Mouse (Mus musculus) intestine, embryonic 14.5 days (tissue): ENCODE data around the gene Tprn. TPM values are rescaled to one million over a fixed set of nuclear protein-coding genes. Genes with fewer than 3 reads are reported as not detected.

Experiments used
- ATAC-seq: fragments of 200-750 bp; cut with Nextera tagmentation; replicated peaks from 2 replicates; pipeline ENCODE4 v1.8.0; 2017; ENCODE audit warnings: low read depth, moderate number of reproducible peaks, moderate TSS enrichment, moderate library complexity; ENCODE audit not compliant: low FRiP score, low TSS enrichment
- DNase-seq: peaks from one replicate; pipeline ENCODE4 v3.0.0-alpha.2; 2018; ENCODE audit warnings: low spot score
- H3K27ac ChIP-seq: fragments of 300-500 bp; sonication (generic); 2 replicates; pipeline ENCODE4 v1.5.1; 2014; ENCODE audit warnings: low read depth, mild to moderate bottlenecking, control low read depth
- H3K27me3 ChIP-seq: fragments of 300-500 bp; sonication (generic); replicated peaks from 2 replicates; pipeline ENCODE4 v1.6.1; 2014; ENCODE audit warnings: low read length, control low read depth; ENCODE audit not compliant: control insufficient read depth, insufficient read depth
- H3K36me3 ChIP-seq: fragments of 300-500 bp; sonication (generic); 2 replicates; pipeline ENCODE4 v1.6.1; 2014; ENCODE audit warnings: low read length, control low read depth; ENCODE audit not compliant: control insufficient read depth, insufficient read depth
- H3K4me1 ChIP-seq: fragments of 300-500 bp; sonication (generic); replicated peaks from 2 replicates; pipeline ENCODE4 v1.6.1; 2014; ENCODE audit warnings: low read length, control low read depth, mixed read lengths; ENCODE audit not compliant: control insufficient read depth, insufficient read depth
- H3K4me2 ChIP-seq: fragments of 300-500 bp; sonication (generic); 2 replicates; pipeline ENCODE4 v1.6.1; 2014; ENCODE audit warnings: low read length
- H3K4me3 ChIP-seq: fragments of 300-500 bp; sonication (generic); 2 replicates; pipeline ENCODE4 v1.5.1; 2014; ENCODE audit warnings: low read depth, low read length, control low read depth, mixed read lengths
- H3K9ac ChIP-seq: fragments of 300-500 bp; sonication (generic); 2 replicates; pipeline ENCODE4 v1.6.1; 2014; ENCODE audit warnings: mild to moderate bottlenecking, low read length
- H3K9me3 ChIP-seq: fragments of 300-500 bp; sonication (generic); 2 replicates; pipeline ENCODE4 v1.6.1; 2016; ENCODE audit warnings: low read length, control low read depth; ENCODE audit not compliant: control insufficient read depth
- WGBS: fragments of 180-500 bp; shearing (Covaris S2); extraction: QIAGEN DNeasy Blood & Tissue Kit; methylation state at CpG from one replicate; pipeline ENCODE4 v1.1.7; 2014; 5-methylcytosine and 5-hydroxymethylcytosine counted together
- polyA plus RNA-seq: library from polyadenylated mRNA; unstranded; fragments of >200 nt; fragmentation: Nextera tagmentation; extraction: Ambion mirVana; gene quantifications from 2 replicates; pipeline ENCODE4 v1.2.1, GENCODE M21; 2014

The Tprn gene
- polyA plus RNA-seq, 1 experiment from 2014 or later: 7.8 TPM

DNA sequence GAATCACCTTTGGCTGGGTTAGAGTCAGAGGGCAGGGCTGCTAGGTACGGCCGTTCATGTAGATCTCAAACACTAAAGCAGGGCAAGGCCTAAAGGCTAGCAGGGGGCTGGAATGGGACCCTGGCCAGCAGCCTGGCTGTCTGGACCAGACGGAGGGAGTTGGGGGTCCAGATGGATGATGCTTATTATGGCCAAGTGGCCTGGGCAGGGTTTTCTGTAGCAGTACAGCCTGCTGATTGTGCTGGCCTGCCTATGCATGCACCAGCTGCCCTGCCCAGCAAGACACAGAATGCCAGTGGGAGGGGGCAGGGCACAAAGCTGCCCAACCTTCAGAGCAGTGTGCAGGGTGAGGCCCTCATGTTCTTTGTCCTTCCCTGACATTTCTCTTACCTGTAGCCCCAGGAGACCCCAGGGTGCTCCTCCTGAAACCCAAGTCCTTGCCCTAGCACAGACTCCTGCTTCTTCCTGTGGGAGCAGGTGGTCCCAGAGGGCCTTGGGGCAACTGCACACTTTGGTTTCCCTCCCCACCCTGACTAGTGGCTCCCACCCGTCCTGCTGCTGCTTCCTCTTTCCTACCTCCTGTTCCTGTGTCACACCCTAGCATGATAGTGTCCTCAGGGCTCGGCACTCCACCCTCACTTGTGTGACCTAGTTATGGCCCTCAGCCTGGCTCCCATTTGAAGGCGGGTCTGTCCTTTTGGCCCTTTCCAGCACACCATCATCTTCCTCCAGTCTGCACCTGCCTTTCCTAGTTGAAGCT lies 3.7 kb downstream of the Tprn start:
- no peak overlapping the region for H3K4me3 ChIP-seq
- H3K9ac ChIP-seq: 0 out of 2 replicates have a peak overlapping the region, but pooled peaks have one; percentile 11
- peaks cover 26% of the 10 kb centered on the region for H3K4me1 ChIP-seq
- DNase-seq: no peak
- H3K27me3 ChIP-seq: peaks cover 10% of the 10 kb centered on the region; the same call in 1 of the 2 replicates
- H3K36me3 ChIP-seq: peaks cover 24% of the 10 kb centered on the region
- peak overlapping the region; percentile 27 for H3K4me2 ChIP-seq
- no peak for ATAC-seq
- no peaks in the 10 kb centered on the region for H3K9me3 ChIP-seq
- H3K27ac ChIP-seq: no peak overlapping the region
- WGBS: 69% methylated on average over 6 of the region's 6 CpGs

DNA sequence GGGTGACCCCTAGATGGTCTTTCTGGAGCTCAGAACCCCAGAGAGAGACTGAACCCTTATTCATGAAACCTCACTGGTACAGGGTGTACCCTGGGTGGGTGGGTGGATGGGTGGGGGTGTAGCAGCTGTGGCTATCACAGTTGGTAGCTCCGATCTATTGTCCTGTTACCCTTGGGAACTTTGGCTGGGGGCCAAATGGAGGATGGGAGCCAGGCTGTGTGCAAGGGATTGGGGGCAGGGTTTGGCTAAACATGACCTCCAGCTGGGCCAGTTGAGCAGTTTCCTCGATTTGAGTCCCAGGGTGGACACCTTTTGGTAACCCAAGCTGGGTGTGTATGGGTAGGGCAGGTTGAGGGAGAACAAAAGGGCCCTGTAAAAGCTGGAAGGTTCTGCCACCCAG lies 4.3 kb downstream of the Tprn start:
- peaks cover 10% of the 10 kb centered on the region; the same call in 1 of the 2 replicates for H3K27me3 ChIP-seq
- H3K4me3 ChIP-seq: no peak overlapping the region
- H3K4me1 ChIP-seq: peaks cover 32% of the 10 kb centered on the region
- no peak for DNase-seq
- no peak for ATAC-seq
- H3K9ac ChIP-seq: no peak overlapping the region
- H3K36me3 ChIP-seq: peaks cover 24% of the 10 kb centered on the region
- no peaks in the 10 kb centered on the region for H3K9me3 ChIP-seq
- no peak overlapping the region for H3K27ac ChIP-seq
- 0 out of 2 replicates have a peak overlapping the region, but pooled peaks have one; percentile 27 for H3K4me2 ChIP-seq
- WGBS: 56% methylated on average over 2 of the region's 2 CpGs

DNA sequence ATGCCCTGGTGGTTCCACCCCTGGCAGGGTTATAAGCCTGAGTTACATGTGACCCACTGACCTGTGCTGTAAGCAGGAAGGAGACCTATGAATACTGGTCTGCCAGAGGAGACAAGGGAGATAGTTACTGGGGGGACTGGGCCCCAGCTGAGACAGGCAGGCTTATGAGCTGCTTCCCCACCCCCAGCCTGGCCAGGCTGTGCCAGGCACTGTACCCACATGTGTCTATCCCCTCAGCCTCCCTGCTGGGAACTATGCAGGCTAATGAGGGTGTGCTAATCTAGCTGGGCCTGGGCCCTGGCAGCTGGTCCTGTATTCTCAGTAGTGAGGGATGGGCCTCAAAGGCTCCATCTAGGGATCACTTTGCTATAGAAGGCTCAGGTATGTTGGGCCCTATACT lies 4.8 kb downstream of the Tprn start:
- H3K4me3 ChIP-seq: no peak overlapping the region
- DNase-seq (no peak), ATAC-seq (no peak)
- H3K9ac ChIP-seq: 0 out of 2 replicates have a peak overlapping the region, but pooled peaks have one; percentile 20
- no peak overlapping the region for H3K27ac ChIP-seq
- no peaks in the 10 kb centered on the region for H3K9me3 ChIP-seq
- H3K36me3 ChIP-seq: peaks cover 24% of the 10 kb centered on the region
- H3K27me3 ChIP-seq: peaks cover 10% of the 10 kb centered on the region; the same call in 1 of the 2 replicates
- no peak overlapping the region for H3K4me2 ChIP-seq
- H3K4me1 ChIP-seq: peaks cover 32% of the 10 kb centered on the region

DNA sequence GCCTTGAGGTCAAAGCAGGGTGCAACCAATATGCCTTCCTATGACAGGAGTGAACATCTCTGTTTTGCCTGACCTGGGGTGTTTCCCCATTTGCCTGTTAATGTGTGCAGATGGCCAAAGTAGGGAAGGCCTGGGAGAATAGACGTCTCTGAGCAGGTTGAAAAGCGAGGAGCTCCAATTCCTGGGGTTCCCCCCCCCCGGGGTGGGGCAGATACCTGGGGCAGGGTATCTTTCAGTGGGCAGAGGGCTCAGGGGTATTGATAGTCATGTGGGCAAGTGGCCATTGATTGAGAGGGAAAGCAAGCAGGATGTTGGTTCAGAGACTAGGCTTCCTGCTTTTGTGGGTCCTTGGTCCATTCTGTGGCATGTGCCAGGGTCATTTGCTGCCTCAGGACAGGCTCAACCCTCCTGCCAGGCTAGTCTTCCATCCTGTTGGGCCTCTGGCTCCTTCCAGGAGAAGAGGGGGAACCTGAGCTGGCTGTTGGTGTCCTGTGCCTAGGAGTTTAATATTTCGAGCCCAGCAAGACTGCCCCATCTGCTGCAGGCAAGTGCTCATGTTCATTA lies 5.4 kb downstream of the Tprn start:
- 67% methylated on average over 4 of the region's 4 CpGs for WGBS
- Histone ChIP-seq H3K4me1 (peaks cover 32% of the 10 kb centered on the region), H3K4me3 (no peak overlapping the region), H3K27ac (no peak overlapping the region), H3K9me3 (no peaks in the 10 kb centered on the region), H3K36me3 (peaks cover 24% of the 10 kb centered on the region), H3K27me3 (peaks cover 10% of the 10 kb centered on the region; the same call in 1 of the 2 replicates), H3K9ac (0 out of 2 replicates have a peak overlapping the region, but pooled peaks have one; percentile 20), H3K4me2 (no peak overlapping the region)
- ATAC-seq (no peak), DNase-seq (no peak)

DNA sequence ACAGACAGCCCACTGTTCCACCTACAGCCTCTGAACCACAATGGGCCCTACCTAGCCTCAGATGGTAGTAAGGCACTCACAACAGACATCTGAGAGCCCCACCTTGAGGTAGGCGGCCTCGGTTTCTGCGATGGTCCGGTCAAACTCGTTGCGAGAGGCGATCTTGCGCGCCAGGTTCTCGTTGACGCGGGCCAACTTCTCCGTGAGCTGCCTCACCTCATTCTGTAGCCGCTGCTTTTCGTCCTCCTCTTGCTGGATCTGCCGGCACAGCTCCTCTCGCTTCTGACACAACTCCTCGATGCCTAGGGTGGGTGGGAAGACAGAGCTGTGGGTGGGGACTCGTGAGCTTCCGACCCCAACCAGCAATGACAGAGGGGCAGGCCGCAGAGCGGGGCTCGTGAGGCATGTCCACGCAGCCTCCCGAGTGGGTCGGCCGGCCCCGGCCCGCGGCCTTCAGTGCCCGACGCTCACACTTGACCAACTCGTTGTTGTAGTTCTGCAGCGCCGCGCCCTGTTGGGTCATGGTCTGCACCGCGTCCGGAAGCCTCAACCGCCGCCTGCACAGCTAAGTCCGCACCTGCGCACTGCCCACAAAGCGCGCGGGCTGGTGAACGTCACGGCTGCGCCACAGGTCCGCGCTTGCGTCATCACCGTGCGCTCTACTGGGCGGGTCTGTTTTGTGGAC lies 9.6 kb downstream of the Tprn start, which contains the start of the genes Ssna1 and Anapc2:
TSS of gene Ssna1 (minus strand) at position 612 of the 685 bp plus-strand sequence.
TSS of gene Anapc2 (plus strand) at position 652 of the 685 bp plus-strand sequence.
- DNase-seq (peak; percentile 100), ATAC-seq (peak; percentile 96)
- Histone ChIP-seq H3K27me3 (no peaks in the 10 kb centered on the region), H3K9me3 (no peaks in the 10 kb centered on the region), H3K9ac (peak within 1 kb of the TSS; percentile 83), H3K4me2 (peak within 1 kb of the TSS; percentile 98), H3K4me1 (peaks cover 25% of the 10 kb centered on the region), H3K27ac (peak within 1 kb of the TSS; percentile 70), H3K36me3 (peaks cover 61% of the 10 kb centered on the region), H3K4me3 (peak within 1 kb of the TSS; percentile 91)
- WGBS: under 1% methylated on average over 47 of the region's 55 CpGs

DNA sequence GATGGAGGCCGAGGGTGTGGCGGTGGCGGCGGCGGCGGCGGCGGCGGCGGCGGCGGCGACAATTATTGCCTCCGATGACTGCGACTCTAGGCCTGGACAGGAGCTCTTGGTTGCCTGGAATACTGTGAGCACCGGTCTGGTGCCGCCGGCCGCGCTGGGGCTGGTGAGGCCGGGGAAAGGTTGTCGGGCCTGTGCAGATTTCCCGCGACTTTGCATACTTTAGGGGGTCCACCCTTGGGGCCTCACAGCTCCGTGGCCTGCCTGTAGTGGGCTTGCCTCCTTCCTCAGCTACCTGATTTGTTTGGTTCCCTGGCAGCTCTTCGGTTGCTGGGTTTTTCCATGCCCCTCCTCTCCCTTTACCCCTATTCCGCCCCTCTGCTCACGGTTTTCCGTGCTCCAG lies 10.1 kb downstream of the Tprn start:
- H3K4me1 ChIP-seq: peaks cover 24% of the 10 kb centered on the region
- H3K9ac ChIP-seq: peak overlapping the region; percentile 83
- H3K27me3 ChIP-seq: no peaks in the 10 kb centered on the region
- H3K36me3 ChIP-seq: peaks cover 66% of the 10 kb centered on the region
- ATAC-seq (peak; percentile 77), DNase-seq (no peak)
- H3K4me2 ChIP-seq: peak overlapping the region; percentile 98
- H3K27ac ChIP-seq: peak overlapping the region; percentile 20; the same call in 1 of the 2 replicates
- H3K9me3 ChIP-seq: no peaks in the 10 kb centered on the region
- peak overlapping the region; percentile 91 for H3K4me3 ChIP-seq
- under 1% methylated on average over 29 of the region's 29 CpGs for WGBS

DNA sequence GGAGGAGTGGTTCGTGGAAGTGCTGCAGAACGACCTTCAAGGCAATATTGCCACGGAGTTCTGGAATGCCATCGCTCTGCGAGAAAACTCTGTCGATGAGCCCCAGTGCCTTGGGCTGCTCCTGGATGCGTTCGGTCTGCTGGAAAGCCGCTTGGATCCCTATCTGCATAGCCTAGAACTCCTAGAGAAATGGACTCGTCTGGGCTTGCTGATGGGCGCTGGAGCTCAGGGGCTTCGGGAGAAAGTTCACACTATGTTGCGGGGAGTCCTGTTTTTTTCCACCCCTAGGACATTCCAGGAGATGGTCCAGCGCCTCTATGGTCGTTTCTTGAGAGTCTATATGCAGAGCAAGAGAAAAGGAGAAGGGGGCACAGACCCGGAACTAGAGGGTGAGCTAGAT lies 10.6 kb downstream of the Tprn start:
- Histone ChIP-seq H3K4me2 (peak overlapping the region; percentile 98), H3K9ac (peak overlapping the region; percentile 83), H3K4me1 (peaks cover 24% of the 10 kb centered on the region), H3K27me3 (no peaks in the 10 kb centered on the region), H3K36me3 (peaks cover 71% of the 10 kb centered on the region), H3K9me3 (no peaks in the 10 kb centered on the region), H3K4me3 (peak overlapping the region; percentile 91), H3K27ac (peak overlapping the region; percentile 20; the same call in 1 of the 2 replicates)
- DNase-seq (no peak), ATAC-seq (no peak)
- 33% methylated on average over 16 of the region's 16 CpGs for WGBS
